Mouse (Mus musculus) myocyte (in vitro differentiated cells): ENCODE measurements around the gene Cdc14a. TPM values are rescaled to one million over a fixed set of nuclear protein-coding genes. Genes with fewer than 3 reads are reported as not detected.

Source experiments
- H3K27me3 ChIP-seq: one replicate; pipeline ENCODE4 v1.6.1; 2011; ENCODE audit not compliant: control insufficient read depth, insufficient read depth, insufficient read length
- H3K36me3 ChIP-seq: one replicate; pipeline ENCODE4 v1.6.1; 2011; ENCODE audit not compliant: control insufficient read depth, insufficient read depth
- H3K4me2 ChIP-seq: one replicate; pipeline ENCODE4 v1.6.1; 2011; ENCODE audit warnings: low read depth, control low read depth
- H3K4me3 ChIP-seq: one replicate; pipeline ENCODE4 v1.5.1; 2011; ENCODE audit warnings: mild to moderate bottlenecking, control low read depth, moderate library complexity
- H3K79me2 ChIP-seq: one replicate; pipeline ENCODE4 v1.6.1; 2011; ENCODE audit not compliant: control insufficient read depth, insufficient read depth
- H3ac ChIP-seq: one replicate; pipeline ENCODE4 v1.6.1; 2011; ENCODE audit not compliant: control insufficient read depth, insufficient read length
- CEBPB ChIP-seq: IDR thresholded peaks from 2 replicates; pipeline ENCODE4 v1.6.1; 2011; ENCODE audit warnings: mild to moderate bottlenecking, moderate library complexity; ENCODE audit not compliant: poor library complexity, insufficient read depth, severe bottlenecking
- E2F4 ChIP-seq: IDR thresholded peaks from one replicate; pipeline ENCODE4 v1.6.1; 2011; ENCODE audit warnings: mild to moderate bottlenecking, control low read depth, moderate library complexity; ENCODE audit not compliant: insufficient read depth
- MAX ChIP-seq: IDR thresholded peaks from one replicate; pipeline ENCODE4 v1.6.1; 2011; ENCODE audit warnings: low read depth, mild to moderate bottlenecking, control low read depth
- MYOD1 ChIP-seq, 3 experiments: IDR thresholded peaks; one replicate each; pipeline ENCODE4 v1.6.1; 2011; ENCODE audit warnings: control low read depth in 2 of 3, low read depth in 2 of 3, mild to moderate bottlenecking in 2 of 3, moderate library complexity in 1 of 3; ENCODE audit not compliant: insufficient read length in 2 of 3, control insufficient read depth in 1 of 3
- MYOG ChIP-seq, 3 experiments: IDR thresholded peaks; one replicate each; pipeline ENCODE4 v1.6.1; 2011; ENCODE audit warnings: control low read depth in 2 of 3, low read depth in 2 of 3, mild to moderate bottlenecking in 2 of 3; ENCODE audit not compliant: insufficient read length in 2 of 3, control insufficient read depth in 1 of 3, insufficient read depth in 1 of 3
- POLR2A ChIP-seq: IDR thresholded peaks from one replicate; pipeline ENCODE4 v1.6.1; 2011; ENCODE audit warnings: low read depth, mild to moderate bottlenecking, control low read depth, moderate library complexity; ENCODE audit not compliant: insufficient read length
- POLR2AphosphoS2 ChIP-seq: IDR thresholded peaks from one replicate; pipeline ENCODE4 v1.6.1; 2011; ENCODE audit warnings: low read depth, control low read depth; ENCODE audit not compliant: insufficient read length
- REST ChIP-seq: IDR thresholded peaks from one replicate; pipeline ENCODE4 v1.6.1; 2011; ENCODE audit warnings: mild to moderate bottlenecking, control low read depth, moderate library complexity; ENCODE audit not compliant: insufficient read depth, insufficient read length
- SRF ChIP-seq: IDR thresholded peaks from one replicate; pipeline ENCODE4 v1.6.1; 2011; ENCODE audit warnings: low read depth; ENCODE audit not compliant: control insufficient read depth, insufficient read length
- TCF12 ChIP-seq: IDR thresholded peaks from one replicate; pipeline ENCODE4 v1.6.1; 2011; ENCODE audit warnings: mild to moderate bottlenecking, control low read depth; ENCODE audit not compliant: poor library complexity, insufficient read depth, severe bottlenecking
- TCF3 ChIP-seq: IDR thresholded peaks from one replicate; pipeline ENCODE4 v1.6.1; 2011; ENCODE audit warnings: low read depth, control low read depth; ENCODE audit not compliant: insufficient read length
- USF1 ChIP-seq: IDR thresholded peaks from one replicate; pipeline ENCODE4 v1.6.1; 2011; ENCODE audit warnings: low read depth, mild to moderate bottlenecking, control low read depth, moderate library complexity
- polyA plus RNA-seq: library from polyadenylated mRNA; unstranded; fragments of >200 nt; fragmentation: generic; extraction: Trizol; gene quantifications from one replicate; pipeline ENCODE4 v1.2.1, GENCODE M21; 2012; ENCODE audit warnings: missing spikeins

Cdc14a gene
- polyA plus RNA-seq, 1 experiment, result 0.65 TPM

GRCm38 (mm10) chr3:116229336-116229735 is 194.5 kb downstream of the Cdc14a start:
- no peak overlapping the region for H3K4me2 ChIP-seq
- no peaks in the 10 kb centered on the region for H3K27me3 ChIP-seq
- no peaks in the 10 kb centered on the region for H3K79me2 ChIP-seq
- no peak for TF ChIP-seq TCF3
- TF ChIP-seq CEBPB, result no peak
- TF ChIP-seq MYOG (IDR thresholded peaks at IDR 0.05; ENCODE audit: control insufficient read depth in 1 of 3, insufficient read depth in 1 of 3, insufficient read length in 2 of 3, low read depth in 2 of 3), result no peak
- no peak for TF ChIP-seq POLR2AphosphoS2
- TF ChIP-seq MAX, result no peak
- TF ChIP-seq E2F4, result no peak
- no peak for TF ChIP-seq USF1
- TF ChIP-seq REST, result no peak
- TF ChIP-seq POLR2A, result no peak
- no peak overlapping the region for H3ac ChIP-seq
- H3K4me3 ChIP-seq, result no peak overlapping the region
- H3K36me3 ChIP-seq, result no peaks in the 10 kb centered on the region

GRCm38 (mm10) chr3:116228360-116229245 is 195.2 kb downstream of the Cdc14a start:
- H3K4me3 ChIP-seq, result no peak overlapping the region
- no peaks in the 10 kb centered on the region for H3K27me3 ChIP-seq
- H3K4me2 ChIP-seq, result no peak overlapping the region
- TF ChIP-seq MAX (no peak), E2F4 (no peak), POLR2A (no peak), POLR2AphosphoS2 (no peak), CEBPB (no peak), MYOG (IDR thresholded peaks at IDR 0.05; ENCODE audit: control insufficient read depth in 1 of 3, insufficient read depth in 1 of 3, insufficient read length in 2 of 3, low read depth in 2 of 3) (no peak), USF1 (no peak), MYOD1 (IDR thresholded peaks at IDR 0.05; ENCODE audit: control insufficient read depth in 1 of 3, insufficient read length in 2 of 3, low read depth in 2 of 3) (no peak), SRF (no peak), TCF12 (no peak), TCF3 (no peak), REST (no peak)
- no peak overlapping the region for H3ac ChIP-seq
- no peaks in the 10 kb centered on the region for H3K79me2 ChIP-seq
- H3K36me3 ChIP-seq, result no peaks in the 10 kb centered on the region

- Histone ChIP-seq H3K27me3 (no peaks in the 10 kb centered on the region), H3K36me3 (no peaks in the 10 kb centered on the region), H3ac (no peak overlapping the region), H3K4me3 (no peak overlapping the region), H3K4me2 (no peak overlapping the region), H3K79me2 (no peaks in the 10 kb centered on the region)
- TF ChIP-seq POLR2AphosphoS2 (no peak), MYOG (IDR thresholded peaks at IDR 0.05; ENCODE audit: control insufficient read depth in 1 of 3, insufficient read depth in 1 of 3, insufficient read length in 2 of 3, low read depth in 2 of 3) (no peak), E2F4 (no peak), REST (no peak), CEBPB (no peak), USF1 (no peak), POLR2A (no peak), SRF (no peak), MAX (no peak), TCF3 (no peak), TCF12 (no peak), MYOD1 (IDR thresholded peaks at IDR 0.05; ENCODE audit: control insufficient read depth in 1 of 3, insufficient read length in 2 of 3, low read depth in 2 of 3) (no peak)
These were observed 196.4 kb downstream of the Cdc14a start for GRCm38 (mm10) chr3:116227383-116227782.

GRCm38 (mm10) chr3:116226915-116227314 is 196.9 kb downstream of the Cdc14a start:
- no peak overlapping the region for H3ac ChIP-seq
- no peak overlapping the region for H3K4me2 ChIP-seq
- no peak for TF ChIP-seq TCF3
- no peak for TF ChIP-seq E2F4
- TF ChIP-seq MAX, result no peak
- H3K36me3 ChIP-seq, result no peaks in the 10 kb centered on the region
- no peaks in the 10 kb centered on the region for H3K27me3 ChIP-seq
- no peak overlapping the region for H3K4me3 ChIP-seq
- H3K79me2 ChIP-seq, result no peaks in the 10 kb centered on the region

Other genes with a start within 250 kb of the Cdc14a start
- gene Gpr88, start 170.5 kb downstream of the Cdc14a start, polyA plus RNA-seq, result not detected
- 51.0 TPM for gene Rtca, start 84.2 kb upstream of the Cdc14a start, polyA plus RNA-seq
- 4.2 TPM for gene Dbt, start 89.0 kb upstream of the Cdc14a start, polyA plus RNA-seq
- 2.4 TPM for gene Lrrc39, start 138.9 kb upstream of the Cdc14a start, polyA plus RNA-seq
- gene Sass6, start 170.9 kb upstream of the Cdc14a start, polyA plus RNA-seq, result 1.3 TPM
- gene Trmt13, start 190.6 kb upstream of the Cdc14a start, polyA plus RNA-seq, result 2.9 TPM
- gene Mfsd14a, start 238.6 kb upstream of the Cdc14a start, polyA plus RNA-seq, result 11.5 TPM